Mouse (Mus musculus): ENCODE measurements at regions not wholly inside any gene's neighbourhood (a gene's known extent, or its start where the extent isn't known, plus 50 kb on each side); places are given as distances from the start of the nearest gene placed in this dataset.

GRCm38 (mm10) chr8:15394722-15395115 is 348.8 kb upstream of the BB014433 start:
- Histone ChIP-seq H3K27me3 (replicated peaks; ENCODE audit: control insufficient read depth, insufficient read depth, low read length) (no peaks in the 10 kb centered on the region), H3K27ac (ENCODE audit: low read depth, low read length) (no peak overlapping the region), H3K4me3 (ENCODE audit: low read depth, low read length) (no peak overlapping the region), H3K9me3 (ENCODE audit: control insufficient read depth) (no peaks in the 10 kb centered on the region), H3K4me2 (replicated peaks; ENCODE audit: low read depth) (no peak overlapping the region), H3K4me1 (replicated peaks; ENCODE audit: control insufficient read depth, insufficient read depth, low read length) (no peaks in the 10 kb centered on the region), H3K36me3 (ENCODE audit: control insufficient read depth, insufficient read depth) (no peaks in the 10 kb centered on the region), H3K9ac (ENCODE audit: low read depth, low read length) (no peak overlapping the region)
- 67% methylated on average over 4 of the region's 4 CpGs for WGBS
- ATAC-seq: no peak
- TF ChIP-seq CTCF (IDR thresholded peaks at IDR 0.05; ENCODE audit: low read depth): no peak

GRCm38 (mm10) chr8:15393936-15394721 is 348.3 kb upstream of the BB014433 start:
- Histone ChIP-seq H3K27ac (ENCODE audit: low read depth, low read length) (no peak overlapping the region), H3K4me1 (replicated peaks; ENCODE audit: control insufficient read depth, insufficient read depth, low read length) (no peaks in the 10 kb centered on the region), H3K4me2 (replicated peaks; ENCODE audit: low read depth) (no peak overlapping the region), H3K36me3 (ENCODE audit: control insufficient read depth, insufficient read depth) (no peaks in the 10 kb centered on the region), H3K9me3 (ENCODE audit: control insufficient read depth) (no peaks in the 10 kb centered on the region), H3K4me3 (ENCODE audit: low read depth, low read length) (no peak overlapping the region), H3K9ac (ENCODE audit: low read depth, low read length) (no peak overlapping the region), H3K27me3 (replicated peaks; ENCODE audit: control insufficient read depth, insufficient read depth, low read length) (no peaks in the 10 kb centered on the region)
- 83% methylated on average over 5 of the region's 5 CpGs for WGBS
- ATAC-seq: no peak
- TF ChIP-seq CTCF (IDR thresholded peaks at IDR 0.05; ENCODE audit: low read depth): no peak

GRCm38 (mm10) chr8:15392056-15392455 is 346.2 kb upstream of the BB014433 start:
- TF ChIP-seq CTCF (IDR thresholded peaks at IDR 0.05; ENCODE audit: low read depth): no peak
- 55% methylated on average over 4 of the region's 4 CpGs for WGBS
- Histone ChIP-seq H3K9ac (ENCODE audit: low read depth, low read length) (no peak overlapping the region), H3K4me2 (replicated peaks; ENCODE audit: low read depth) (no peak overlapping the region), H3K9me3 (ENCODE audit: control insufficient read depth) (no peaks in the 10 kb centered on the region), H3K4me3 (ENCODE audit: low read depth, low read length) (no peak overlapping the region), H3K4me1 (replicated peaks; ENCODE audit: control insufficient read depth, insufficient read depth, low read length) (no peaks in the 10 kb centered on the region), H3K27ac (ENCODE audit: low read depth, low read length) (no peak overlapping the region), H3K27me3 (replicated peaks; ENCODE audit: control insufficient read depth, insufficient read depth, low read length) (no peaks in the 10 kb centered on the region), H3K36me3 (ENCODE audit: control insufficient read depth, insufficient read depth) (no peaks in the 10 kb centered on the region)
- ATAC-seq: no peak

GRCm38 (mm10) chr8:15388791-15389190 is 342.9 kb upstream of the BB014433 start:
- no peaks in the 10 kb centered on the region for H3K9me3 ChIP-seq (ENCODE audit: control insufficient read depth)
- no peaks in the 10 kb centered on the region for H3K27me3 ChIP-seq (replicated peaks; ENCODE audit: control insufficient read depth, insufficient read depth, low read length)
- no peaks in the 10 kb centered on the region for H3K36me3 ChIP-seq (ENCODE audit: control insufficient read depth, insufficient read depth)
- H3K9ac ChIP-seq (ENCODE audit: low read depth, low read length): no peak overlapping the region
- WGBS: 78% methylated on average over 5 of the region's 5 CpGs
- no peaks in the 10 kb centered on the region for H3K4me1 ChIP-seq (replicated peaks; ENCODE audit: control insufficient read depth, insufficient read depth, low read length)
- H3K4me2 ChIP-seq (replicated peaks; ENCODE audit: low read depth): no peak overlapping the region
- no peak for TF ChIP-seq CTCF (IDR thresholded peaks at IDR 0.05; ENCODE audit: low read depth)
- ATAC-seq: no peak
- H3K27ac ChIP-seq (ENCODE audit: low read depth, low read length): no peak overlapping the region
- no peak overlapping the region for H3K4me3 ChIP-seq (ENCODE audit: low read depth, low read length)

GRCm38 (mm10) chr8:15367063-15367462 is 321.2 kb upstream of the BB014433 start:
- H3K4me2 ChIP-seq (replicated peaks; ENCODE audit: low read depth): no peak overlapping the region
- no peak overlapping the region for H3K4me3 ChIP-seq (ENCODE audit: low read depth, low read length)
- WGBS: 81% methylated on average over 2 of the region's 2 CpGs
- H3K36me3 ChIP-seq (ENCODE audit: control insufficient read depth, insufficient read depth): no peaks in the 10 kb centered on the region
- no peaks in the 10 kb centered on the region for H3K9me3 ChIP-seq (ENCODE audit: control insufficient read depth)
- H3K27ac ChIP-seq (ENCODE audit: low read depth, low read length): no peak overlapping the region
- H3K4me1 ChIP-seq (replicated peaks; ENCODE audit: control insufficient read depth, insufficient read depth, low read length): no peaks in the 10 kb centered on the region
- H3K9ac ChIP-seq (ENCODE audit: low read depth, low read length): no peak overlapping the region
- no peak for ATAC-seq
- no peak for TF ChIP-seq CTCF (IDR thresholded peaks at IDR 0.05; ENCODE audit: low read depth)
- no peaks in the 10 kb centered on the region for H3K27me3 ChIP-seq (replicated peaks; ENCODE audit: control insufficient read depth, insufficient read depth, low read length)

GRCm38 (mm10) chr8:15364546-15364945 is 318.7 kb upstream of the BB014433 start:
- Histone ChIP-seq H3K4me2 (replicated peaks; ENCODE audit: low read depth) (no peak overlapping the region), H3K9me3 (ENCODE audit: control insufficient read depth) (no peaks in the 10 kb centered on the region), H3K36me3 (ENCODE audit: control insufficient read depth, insufficient read depth) (no peaks in the 10 kb centered on the region), H3K9ac (ENCODE audit: low read depth, low read length) (no peak overlapping the region), H3K4me1 (replicated peaks; ENCODE audit: control insufficient read depth, insufficient read depth, low read length) (no peaks in the 10 kb centered on the region), H3K27me3 (replicated peaks; ENCODE audit: control insufficient read depth, insufficient read depth, low read length) (no peaks in the 10 kb centered on the region), H3K4me3 (ENCODE audit: low read depth, low read length) (no peak overlapping the region), H3K27ac (ENCODE audit: low read depth, low read length) (no peak overlapping the region)
- no peak for ATAC-seq
- no peak for TF ChIP-seq CTCF (IDR thresholded peaks at IDR 0.05; ENCODE audit: low read depth)
- 89% methylated on average over 1 of the region's 1 CpGs for WGBS
